Mouse (Mus musculus) lung, embryonic 14.5 days (tissue): ENCODE data around the gene Rora. TPM values are rescaled to one million over a fixed set of nuclear protein-coding genes. Genes with fewer than 3 reads are reported as not detected.

Source experiments
- ATAC-seq: fragments of 200-750 bp; cut with Nextera tagmentation; 2 replicates; pipeline ENCODE4 v1.8.0; 2017; ENCODE audit warnings: mild to moderate bottlenecking, moderate TSS enrichment, moderate library complexity; ENCODE audit not compliant: insufficient read depth
- DNase-seq: peaks from one replicate; pipeline ENCODE4 v3.0.0-alpha.2; 2015
- H3K27ac ChIP-seq: fragments of 300-500 bp; sonication (generic); 2 replicates; pipeline ENCODE4 v1.5.1; 2014; ENCODE audit warnings: low read depth, mild to moderate bottlenecking, moderate library complexity
- H3K27me3 ChIP-seq: fragments of 300-500 bp; sonication (generic); 2 replicates; pipeline ENCODE4 v1.6.1; 2014; ENCODE audit warnings: low read length, control low read depth; ENCODE audit not compliant: insufficient read depth
- H3K36me3 ChIP-seq: fragments of 300-500 bp; sonication (generic); 2 replicates; pipeline ENCODE4 v1.6.1; 2014; ENCODE audit warnings: control low read depth; ENCODE audit not compliant: insufficient read depth
- H3K4me1 ChIP-seq: fragments of 300-500 bp; sonication (generic); 2 replicates; pipeline ENCODE4 v1.6.1; 2014; ENCODE audit warnings: antibody characterized with exemption, control low read depth; ENCODE audit not compliant: insufficient read depth
- H3K4me2 ChIP-seq: fragments of 300-500 bp; sonication (generic); 2 replicates; pipeline ENCODE4 v1.6.1; 2014; ENCODE audit warnings: mild to moderate bottlenecking
- H3K4me3 ChIP-seq: fragments of 300-500 bp; sonication (generic); 2 replicates; pipeline ENCODE4 v1.5.1; 2014; ENCODE audit warnings: low read depth, low read length
- H3K9ac ChIP-seq: fragments of 300-500 bp; sonication (generic); 2 replicates; pipeline ENCODE4 v1.6.1; 2014
- H3K9me3 ChIP-seq: fragments of 300-500 bp; sonication (generic); 2 replicates; pipeline ENCODE4 v1.6.1; 2016; ENCODE audit warnings: low read depth, low read length, control low read depth
- CTCF ChIP-seq: IDR thresholded peaks from 2 replicates; pipeline ENCODE4 v1.5.1; 2016; ENCODE audit warnings: antibody characterized with exemption, low read depth
- WGBS: fragments of 180-500 bp; shearing (Covaris S2); extraction: QIAGEN DNeasy Blood & Tissue Kit; methylation state at CpG from one replicate; pipeline ENCODE4 v1.1.7; 2014; 5-methylcytosine and 5-hydroxymethylcytosine counted together
- polyA plus RNA-seq: library from polyadenylated mRNA; unstranded; fragments of >200 nt; fragmentation: Nextera tagmentation; extraction: Ambion mirVana; gene quantifications from 2 replicates; pipeline ENCODE4 v1.2.1, GENCODE M21; 2014

Rora gene
- polyA plus RNA-seq, 1 experiment from 2014 or later, result 5.9 TPM

DNA sequence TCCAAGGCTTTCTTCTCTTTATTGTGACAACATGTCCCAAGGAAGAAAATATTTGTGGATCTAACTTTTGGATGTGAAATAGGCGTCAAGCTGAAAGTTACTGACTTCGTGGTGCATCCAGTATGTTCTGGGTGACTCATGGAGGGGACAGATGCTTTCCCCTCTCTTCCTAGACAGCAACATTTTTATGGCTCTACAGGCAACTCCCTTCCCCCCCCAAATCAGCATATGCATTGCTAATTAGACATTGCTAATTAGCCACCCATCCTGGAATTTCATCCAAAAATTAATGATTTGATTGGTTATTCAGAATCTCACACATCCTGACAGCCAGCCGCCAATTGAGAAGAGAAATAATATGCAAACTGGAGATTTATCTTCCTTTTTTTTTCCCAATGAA is 12.5 kb upstream of the Rora start:
- H3K4me3 ChIP-seq, result no peak overlapping the region
- no peak overlapping the region for H3K9ac ChIP-seq
- TF ChIP-seq CTCF, result no peak
- ATAC-seq (no peak), DNase-seq (no peak)
- no peaks in the 10 kb centered on the region for H3K4me1 ChIP-seq
- no peaks in the 10 kb centered on the region for H3K36me3 ChIP-seq
- WGBS, result 76% methylated on average over 3 of the region's 3 CpGs
- H3K9me3 ChIP-seq, result no peaks in the 10 kb centered on the region
- no peak overlapping the region for H3K4me2 ChIP-seq
- H3K27ac ChIP-seq, result no peak overlapping the region
- no peaks in the 10 kb centered on the region for H3K27me3 ChIP-seq

DNA sequence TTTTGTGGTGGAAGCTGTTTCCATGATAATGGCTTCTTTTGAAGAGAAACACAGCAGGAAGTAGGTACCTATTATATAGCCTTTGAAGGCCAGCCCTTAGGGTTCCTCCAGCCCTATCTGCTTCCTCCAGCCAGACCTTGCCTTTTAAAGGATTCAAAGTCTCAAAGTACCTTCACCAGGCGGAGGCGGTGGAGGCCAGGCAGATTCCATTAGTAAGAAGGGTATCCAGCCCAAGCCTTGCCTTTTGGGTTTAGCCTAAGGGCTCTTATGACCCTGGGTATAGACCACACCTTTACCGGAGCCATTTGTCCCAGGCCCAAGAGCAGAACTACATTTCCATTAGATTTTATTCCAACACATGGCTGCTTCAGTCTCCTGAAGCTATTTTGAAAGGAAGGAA is 5.5 kb upstream of the Rora start:
- WGBS, result 78% methylated on average over 3 of the region's 3 CpGs
- ATAC-seq (no peak), DNase-seq (no peak)
- no peaks in the 10 kb centered on the region for H3K9me3 ChIP-seq
- H3K4me2 ChIP-seq, result no peak overlapping the region
- H3K36me3 ChIP-seq, result no peaks in the 10 kb centered on the region
- H3K4me1 ChIP-seq, result no peaks in the 10 kb centered on the region
- no peak overlapping the region for H3K27ac ChIP-seq
- H3K4me3 ChIP-seq, result no peak overlapping the region
- no peaks in the 10 kb centered on the region for H3K27me3 ChIP-seq
- H3K9ac ChIP-seq, result no peak overlapping the region
- no peak for TF ChIP-seq CTCF

DNA sequence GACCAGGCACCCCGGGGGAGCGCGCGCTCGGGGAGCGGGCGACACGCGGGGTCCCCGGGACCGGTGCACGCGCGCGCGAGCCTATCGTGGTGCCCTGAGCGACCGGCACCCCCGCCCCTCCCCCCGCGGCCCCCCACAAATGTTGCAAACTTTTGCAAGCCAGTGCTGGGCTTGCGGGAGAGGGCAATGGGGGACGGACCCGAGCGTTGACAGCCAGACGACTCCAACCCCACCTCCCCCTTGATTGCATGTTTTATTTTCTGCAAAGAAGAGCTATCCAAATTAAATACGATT is 400 bp downstream of the Rora start:
- Histone ChIP-seq H3K36me3 (no peaks in the 10 kb centered on the region), H3K4me2 (peak overlapping the region; percentile 98), H3K9me3 (no peaks in the 10 kb centered on the region), H3K27me3 (0 out of 2 replicates have a peak, but pooled peaks cover 4% of the 10 kb centered on the region), H3K4me1 (no peaks in the 10 kb centered on the region; the same call in 1 of the 2 replicates), H3K9ac (peak overlapping the region; percentile 75), H3K4me3 (peak overlapping the region; percentile 77), H3K27ac (peak overlapping the region; percentile 94)
- DNase-seq (no peak), ATAC-seq (peak; percentile 39)
- TF ChIP-seq CTCF, result no peak
- WGBS, result under 1% methylated on average over 25 of the region's 28 CpGs

DNA sequence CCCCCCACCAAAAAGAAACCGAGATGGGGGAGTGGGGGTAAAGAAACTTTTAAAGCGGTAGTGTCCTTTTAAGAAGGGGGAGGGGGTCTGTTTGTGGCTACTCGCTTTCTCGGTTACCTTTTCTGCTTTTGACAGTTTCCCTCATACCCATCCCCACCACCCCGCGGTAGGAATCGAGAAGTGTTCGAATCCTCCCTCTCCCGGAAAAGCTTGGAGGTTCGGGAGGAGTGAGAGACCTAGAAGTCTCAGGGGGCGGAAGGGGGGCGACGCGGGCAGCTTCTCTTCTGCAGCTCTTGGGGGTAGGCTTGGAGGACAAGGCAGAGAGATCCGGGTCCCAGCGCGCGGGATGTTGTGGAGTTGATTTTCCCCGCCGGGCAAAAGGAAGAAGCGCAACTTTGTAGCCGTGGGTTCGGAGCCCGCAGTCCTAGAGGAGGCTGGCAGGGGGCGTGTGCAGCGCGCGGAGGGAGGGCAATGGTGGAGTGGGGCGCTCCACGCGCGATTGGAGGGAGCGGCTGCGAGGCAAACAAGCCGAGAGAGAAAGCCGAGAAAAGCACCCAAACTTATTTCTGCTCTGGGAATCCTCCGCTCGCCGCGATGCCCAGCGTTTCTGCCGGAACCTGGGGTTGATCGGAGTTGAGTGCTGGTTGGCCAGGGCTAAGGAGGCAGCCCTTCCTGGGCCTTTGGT is 889 bp downstream of the Rora start:
- ATAC-seq, result peak; percentile 49; the same call in 1 of the 2 replicates
- H3K27ac ChIP-seq, result no peak overlapping the region; the same call in none of the 2 replicates

DNA sequence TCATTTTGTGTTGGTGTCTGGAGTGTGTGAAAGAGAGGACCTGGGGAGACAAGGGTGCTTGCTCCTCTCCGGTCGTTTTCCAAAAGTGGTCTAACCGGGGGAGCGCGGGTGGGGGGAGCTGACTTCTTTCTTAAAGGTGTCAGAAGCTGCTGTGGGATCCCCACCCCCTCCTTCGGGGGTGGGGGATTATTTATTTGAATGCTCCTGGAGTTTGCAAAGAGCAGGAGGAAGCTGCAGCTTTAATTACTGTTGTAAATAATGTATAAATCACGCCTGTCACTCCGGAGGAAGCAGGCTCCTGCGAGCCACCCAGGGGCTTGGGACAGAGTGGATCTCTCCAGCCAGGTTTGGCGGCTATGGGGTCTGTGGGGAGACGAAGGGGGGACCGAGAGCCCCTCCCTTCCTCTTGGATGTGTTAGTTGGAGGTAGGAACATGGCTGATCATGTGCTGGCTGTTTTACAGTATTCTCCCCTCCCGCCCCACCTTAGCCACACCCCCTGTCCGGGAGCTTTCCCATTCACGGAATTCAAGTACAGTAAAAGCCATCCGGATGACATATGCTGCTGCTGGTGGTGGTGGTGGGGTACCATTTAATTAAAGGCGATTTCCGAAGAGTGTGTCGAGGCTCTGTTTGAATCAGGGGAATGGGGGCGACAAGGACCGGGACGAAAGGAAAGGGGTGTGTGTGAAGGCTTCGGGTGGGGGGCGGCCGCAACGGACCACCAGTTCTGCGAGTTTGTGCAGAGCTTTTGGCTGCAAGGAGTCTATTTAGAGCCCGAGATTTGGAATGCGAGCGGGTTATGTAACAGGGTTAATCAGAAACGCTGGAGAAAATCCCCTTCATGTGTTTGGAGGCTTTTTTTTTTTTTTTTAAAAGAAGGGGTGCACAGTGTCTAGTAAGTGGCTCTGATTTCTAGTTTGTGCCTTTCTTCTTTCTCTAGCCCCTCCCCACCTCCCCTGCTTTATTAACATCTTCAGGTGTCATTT is 1.7 kb downstream of the Rora start:
- ATAC-seq (peak; percentile 52; the same call in 1 of the 2 replicates), DNase-seq (peak; percentile 69)
- peak overlapping the region; percentile 77 for H3K4me3 ChIP-seq
- H3K4me2 ChIP-seq, result peak overlapping the region; percentile 98
- H3K27me3 ChIP-seq, result 0 out of 2 replicates have a peak, but pooled peaks cover 4% of the 10 kb centered on the region
- H3K4me1 ChIP-seq, result no peaks in the 10 kb centered on the region; the same call in 1 of the 2 replicates
- WGBS, result 1% methylated on average over 31 of the region's 31 CpGs
- no peak; the same call in 1 of the 2 replicates for TF ChIP-seq CTCF
- H3K9me3 ChIP-seq, result no peaks in the 10 kb centered on the region
- H3K9ac ChIP-seq, result peak overlapping the region; percentile 75
- no peaks in the 10 kb centered on the region for H3K36me3 ChIP-seq
- H3K27ac ChIP-seq, result no peak overlapping the region; the same call in 1 of the 2 replicates

More for the DNA sequence above, 889 bp downstream of the Rora start:
- TF ChIP-seq CTCF, result no peak
- Histone ChIP-seq H3K4me3 (peak overlapping the region; percentile 77), H3K4me1 (no peaks in the 10 kb centered on the region; the same call in 1 of the 2 replicates), H3K27me3 (0 out of 2 replicates have a peak, but pooled peaks cover 4% of the 10 kb centered on the region), H3K4me2 (peak overlapping the region; percentile 98), H3K36me3 (no peaks in the 10 kb centered on the region), H3K9me3 (no peaks in the 10 kb centered on the region), H3K9ac (peak overlapping the region; percentile 75)
- DNase-seq, result peak; percentile 62
- WGBS, result under 1% methylated on average over 42 of the region's 43 CpGs

DNA sequence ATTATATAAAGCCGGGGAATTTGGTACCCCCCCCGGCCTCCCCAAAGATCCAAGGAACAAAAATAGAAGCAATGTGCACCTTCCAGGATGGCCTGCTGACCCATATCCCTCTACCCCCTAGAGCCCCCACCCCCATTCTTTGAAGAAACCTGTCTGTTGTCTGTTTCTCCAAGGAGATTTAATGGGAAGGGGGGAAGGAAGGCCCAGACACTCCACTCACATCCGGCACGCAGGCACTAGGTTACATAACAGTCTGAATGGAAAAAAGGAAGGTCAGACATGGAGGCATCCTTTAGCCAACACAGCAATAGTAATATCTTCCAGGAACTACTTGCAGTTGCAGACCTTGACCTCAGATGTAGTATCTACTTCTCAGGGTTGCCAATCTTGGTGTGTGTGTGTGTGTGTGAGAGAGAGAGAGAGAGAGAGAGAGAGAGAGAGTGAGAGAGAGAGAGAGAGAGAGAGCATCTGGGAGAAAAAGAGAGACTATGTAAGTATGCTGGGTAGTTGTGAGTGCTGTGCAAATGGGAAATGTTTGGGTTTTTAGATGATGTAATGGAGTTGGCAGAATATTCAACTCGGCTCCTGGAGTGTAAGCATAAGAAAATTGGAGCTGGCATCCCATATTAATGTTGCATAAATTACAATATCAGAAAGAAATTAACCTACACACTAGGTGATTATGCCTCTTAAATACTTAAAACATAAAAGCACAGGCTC is 2.6 kb downstream of the Rora start:
- peak overlapping the region; percentile 77; the same call in 1 of the 2 replicates for H3K4me3 ChIP-seq
- 34% methylated on average over 5 of the region's 5 CpGs for WGBS
- no peaks in the 10 kb centered on the region for H3K36me3 ChIP-seq
- TF ChIP-seq CTCF, result no peak
- H3K27ac ChIP-seq, result no peak overlapping the region
- H3K27me3 ChIP-seq, result 0 out of 2 replicates have a peak, but pooled peaks cover 4% of the 10 kb centered on the region
- DNase-seq, result peak; percentile 32
- H3K9ac ChIP-seq, result no peak overlapping the region
- ATAC-seq, result no peak
- H3K4me2 ChIP-seq, result peak overlapping the region; percentile 98; the same call in 1 of the 2 replicates
- H3K4me1 ChIP-seq, result no peaks in the 10 kb centered on the region; the same call in 1 of the 2 replicates
- H3K9me3 ChIP-seq, result no peaks in the 10 kb centered on the region
